Mouse (Mus musculus): ENCODE results near the gene Ifnar2. TPM values are rescaled to one million over a fixed set of nuclear protein-coding genes. Genes with fewer than 3 reads are reported as not detected.

Ifnar2 gene
- total and polyA plus RNA-seq, 3 experiments: 33.1 to 34.9 (median 34.5) TPM

DNA sequence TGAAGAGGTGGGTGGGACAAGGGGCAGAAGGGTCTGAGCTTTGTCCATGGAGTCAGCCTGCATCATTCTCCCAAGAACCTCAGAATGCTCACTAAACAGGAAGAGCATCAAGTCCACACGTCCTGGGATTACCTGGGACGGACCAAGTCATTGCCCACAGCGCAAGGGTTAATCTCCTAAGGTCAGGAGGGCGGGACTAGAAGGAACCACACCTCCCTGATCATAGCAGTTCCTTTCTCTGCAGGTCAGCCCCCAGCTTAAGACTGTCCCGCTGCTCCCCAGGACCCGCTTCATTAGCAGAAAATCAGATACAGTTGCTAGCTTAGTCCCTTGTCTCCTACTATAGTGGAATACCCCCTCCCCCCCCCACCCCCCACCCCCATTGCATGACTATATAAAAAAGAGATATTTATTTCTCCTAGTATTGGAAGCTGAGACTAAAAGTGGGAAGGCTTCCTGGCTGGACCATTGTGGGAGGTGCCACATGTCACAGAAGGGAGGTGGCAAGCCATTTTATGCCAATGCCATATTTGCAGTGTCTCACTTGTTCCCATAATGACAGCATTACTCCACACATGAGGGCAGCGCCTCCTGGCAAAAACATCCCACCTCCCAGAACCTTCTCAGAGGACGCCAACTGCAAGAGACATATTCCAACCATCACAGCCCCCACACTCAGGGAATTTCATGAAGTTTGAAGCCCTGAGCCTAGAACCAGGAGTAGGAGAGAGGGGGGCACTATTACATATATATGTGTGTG lies 23.2 kb downstream of the Ifnar2 start:
- H3K4me1 ChIP-seq (ENCODE audit: control insufficient read depth in 1 of 2, insufficient read depth in 2 of 2): peaks cover 5 to 40% of the 10 kb centered on the region in 2 experiments; a peak in 3 of 4 replicates
- H3K4me3 ChIP-seq (replicated peaks in 1 of 3; ENCODE audit: low read depth in 2 of 3, low read length in 2 of 3, poor library complexity in 1 of 3): no peak overlapping the region
- no peak overlapping the region for H3K9ac ChIP-seq (ENCODE audit: insufficient read depth, low read depth)
- H3K9me3 ChIP-seq (replicated peaks; ENCODE audit: low read length): peaks cover 4% of the 10 kb centered on the region
- no peaks in the 10 kb centered on the region for H3K27me3 ChIP-seq (replicated peaks)
- no peak overlapping the region for H3K4me2 ChIP-seq (ENCODE audit: insufficient read depth, low read depth, poor library complexity, severe bottlenecking)
- H3K79me2 ChIP-seq (replicated peaks; ENCODE audit: control insufficient read depth, extremely low read depth, insufficient read depth, poor library complexity, severe bottlenecking): no peaks in the 10 kb centered on the region
- DNase-seq (ENCODE audit: extremely low read depth): no peak
- no peak overlapping the region for H3K27ac ChIP-seq (ENCODE audit: insufficient read depth, low read depth)
- TF ChIP-seq E2F4 (IDR thresholded peaks at IDR 0.05; ENCODE audit: insufficient replicate concordance, low read depth, low read length) (no peak), MAZ (IDR thresholded peaks at IDR 0.05; ENCODE audit: low read depth, low read length) (no peak), USF2 (conservative IDR thresholded peaks at IDR 0.05; ENCODE audit: low read depth, low read length) (no peak), ELF1 (IDR thresholded peaks at IDR 0.05; ENCODE audit: low read depth, low read length) (no peak), ZNF384 (IDR thresholded peaks at IDR 0.05; ENCODE audit: low read depth, low read length) (no peak), SIN3A (IDR thresholded peaks at IDR 0.05; ENCODE audit: low read length) (no peak), POLR2AphosphoS2 (IDR thresholded peaks at IDR 0.05; ENCODE audit: low read depth, low read length) (no peak), MAX (IDR thresholded peaks at IDR 0.05; ENCODE audit: low read length) (no peak), ZC3H11A (IDR thresholded peaks at IDR 0.05; ENCODE audit: low read depth, low read length) (no peak), MEF2A (IDR thresholded peaks at IDR 0.05; ENCODE audit: borderline replicate concordance, low read depth, low read length) (no peak), PAX5 (IDR thresholded peaks at IDR 0.05; ENCODE audit: low read length) (no peak), USF1 (IDR thresholded peaks at IDR 0.05; ENCODE audit: low read depth, low read length) (no peak), RAD21 (IDR thresholded peaks at IDR 0.05; ENCODE audit: low read depth, low read length) (no peak), CTCF (conservative IDR thresholded peaks at IDR 0.05 in 1 of 2, IDR thresholded peaks at IDR 0.05 in 1 of 2; ENCODE audit: low read depth in 2 of 2, low read length in 2 of 2) (no peak), MAFK (IDR thresholded peaks at IDR 0.05; ENCODE audit: insufficient replicate concordance, low read length) (no peak), RCOR1 (conservative IDR thresholded peaks at IDR 0.05; ENCODE audit: low read depth, low read length) (no peak)
- peaks cover 36 to 69% of the 10 kb centered on the region in 2 experiments for H3K36me3 ChIP-seq (replicated peaks in 1 of 2; ENCODE audit: control insufficient read depth in 1 of 2, insufficient read depth in 1 of 2, low read length in 1 of 2)
- dilution Hi-C loops (cut with MboI; ENCODE audit: extremely low pct_ligation_motif_present, extremely low pct_unique_long_range_greater_than_20kb, low sequenced_read_pairs) (no loop called here), in situ Hi-C loops (cut with MboI; ENCODE audit: low pct_ligation_motif_present, low pct_unique_long_range_greater_than_20kb, low sequenced_read_pairs) (no loop called here)

DNA sequence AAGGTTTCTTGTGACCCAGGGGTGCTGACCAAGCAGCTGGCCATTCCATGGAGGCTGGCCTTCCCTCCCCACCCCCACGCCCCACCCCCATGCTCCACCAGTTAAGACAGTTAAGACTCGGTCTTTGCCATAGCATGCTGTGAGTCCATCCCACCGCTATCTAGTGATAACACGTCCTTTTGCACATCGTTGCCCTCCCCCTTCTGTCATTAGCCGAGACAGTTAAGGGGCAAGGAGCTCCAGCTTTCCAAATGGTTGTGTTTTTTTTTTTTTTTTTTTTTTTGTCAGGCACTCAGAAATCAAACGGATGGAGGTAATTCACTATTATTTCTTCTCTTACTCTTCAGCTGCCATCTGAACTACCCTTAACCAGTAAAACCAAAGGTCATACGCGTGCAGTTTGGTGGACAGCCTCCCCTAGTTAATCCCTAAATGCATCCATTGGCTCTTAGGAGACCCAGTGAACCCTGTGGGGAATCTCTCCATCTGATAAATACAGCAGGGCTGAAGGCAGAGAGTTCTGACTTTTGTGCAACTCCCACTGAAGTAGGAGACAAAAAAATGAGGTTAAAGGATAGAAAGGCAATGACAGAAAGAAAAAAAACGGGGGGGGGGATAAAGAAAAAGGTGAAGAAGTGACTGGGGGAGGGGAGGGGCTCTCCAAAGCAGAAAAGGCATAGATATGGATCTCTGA lies 24.4 kb downstream of the Ifnar2 start:
- in situ Hi-C loops (cut with MboI; ENCODE audit: low pct_ligation_motif_present, low pct_unique_long_range_greater_than_20kb, low sequenced_read_pairs) (no loop called here), dilution Hi-C loops (cut with MboI; ENCODE audit: extremely low pct_ligation_motif_present, extremely low pct_unique_long_range_greater_than_20kb, low sequenced_read_pairs) (no loop called here)
- H3K27me3 ChIP-seq (replicated peaks): no peaks in the 10 kb centered on the region
- H3K4me3 ChIP-seq (replicated peaks in 1 of 3; ENCODE audit: low read depth in 2 of 3, low read length in 2 of 3, poor library complexity in 1 of 3): no peak overlapping the region
- H3K36me3 ChIP-seq (replicated peaks in 1 of 2; ENCODE audit: control insufficient read depth in 1 of 2, insufficient read depth in 1 of 2, low read length in 1 of 2): peaks cover 30 to 72% of the 10 kb centered on the region in 2 experiments
- H3K4me1 ChIP-seq (ENCODE audit: control insufficient read depth in 1 of 2, insufficient read depth in 2 of 2): peaks cover 5 to 52% of the 10 kb centered on the region in 2 experiments; a peak in 3 of 4 replicates
- H3K27ac ChIP-seq (ENCODE audit: insufficient read depth, low read depth): no peak overlapping the region
- no peaks in the 10 kb centered on the region for H3K79me2 ChIP-seq (replicated peaks; ENCODE audit: control insufficient read depth, extremely low read depth, insufficient read depth, poor library complexity, severe bottlenecking)
- no peak for TF ChIP-seq JUN (IDR thresholded peaks at IDR 0.05; ENCODE audit: insufficient read depth, low read depth, low read length)
- no peak for TF ChIP-seq BHLHE40 (IDR thresholded peaks at IDR 0.05; ENCODE audit: low read depth, low read length)
- no peak for TF ChIP-seq ZKSCAN1 (IDR thresholded peaks at IDR 0.05; ENCODE audit: borderline replicate concordance, low read depth, low read length)
- TF ChIP-seq ZNF384 (IDR thresholded peaks at IDR 0.05; ENCODE audit: low read depth, low read length): no peak; the same call in 1 of the 2 replicates
- TF ChIP-seq IRF4 (IDR thresholded peaks at IDR 0.05; ENCODE audit: low read depth, low read length): no peak
- TF ChIP-seq CTCF (conservative IDR thresholded peaks at IDR 0.05 in 1 of 2, IDR thresholded peaks at IDR 0.05 in 1 of 2; ENCODE audit: low read depth in 2 of 2, low read length in 2 of 2): no peak
- TF ChIP-seq PAX5 (IDR thresholded peaks at IDR 0.05; ENCODE audit: low read length): no peak
- no peak for TF ChIP-seq RAD21 (IDR thresholded peaks at IDR 0.05; ENCODE audit: low read depth, low read length)
- no peak for TF ChIP-seq MAFK (IDR thresholded peaks at IDR 0.05; ENCODE audit: insufficient replicate concordance, low read length)
- no peak for TF ChIP-seq USF1 (IDR thresholded peaks at IDR 0.05; ENCODE audit: low read depth, low read length)
- no peak for TF ChIP-seq GABPA (IDR thresholded peaks at IDR 0.05; ENCODE audit: insufficient replicate concordance, low read depth, low read length)
- no peak for TF ChIP-seq USF2 (conservative IDR thresholded peaks at IDR 0.05; ENCODE audit: low read depth, low read length)
- TF ChIP-seq JUND (conservative IDR thresholded peaks at IDR 0.05; ENCODE audit: low read depth, low read length): no peak
- H3K4me2 ChIP-seq (ENCODE audit: insufficient read depth, low read depth, poor library complexity, severe bottlenecking): no peak overlapping the region
- DNase-seq (ENCODE audit: extremely low read depth): no peak
- H3K9me3 ChIP-seq (replicated peaks; ENCODE audit: low read length): peaks cover 4% of the 10 kb centered on the region
- no peak overlapping the region for H3K9ac ChIP-seq (ENCODE audit: insufficient read depth, low read depth)
